Mouse (Mus musculus) ovary, postnatal 10 days (tissue): ENCODE measurements at regions not wholly inside any gene's neighbourhood (a gene's known extent, or its start where the extent isn't known, plus 50 kb on each side); places are given as distances from the start of the nearest gene placed in this dataset.

Source experiments
- DNase-seq: peaks from one replicate; pipeline ENCODE4 v3.0.0; 2022; ENCODE audit warnings: low spot score

- no peak for DNase-seq
Observed at GRCm38 (mm10) chr16:39102151-39102550, 209.7 kb downstream of the Igsf11 start.

GRCm38 (mm10) chr16:39103360-39104095 is 211.1 kb downstream of the Igsf11 start:
- DNase-seq: no peak

GRCm38 (mm10) chr16:39109383-39110033 is 217.0 kb downstream of the Igsf11 start:
- no peak for DNase-seq

GRCm38 (mm10) chr16:39110089-39110488 is 217.6 kb downstream of the Igsf11 start:
- DNase-seq: no peak

- no peak for DNase-seq
Observed at GRCm38 (mm10) chr16:39118059-39118458, 225.6 kb downstream of the Igsf11 start.

GRCm38 (mm10) chr16:39119811-39120210 is 227.3 kb downstream of the Igsf11 start:
- DNase-seq: no peak

- no peak for DNase-seq
Observed at GRCm38 (mm10) chr16:39123445-39123952, 231.0 kb downstream of the Igsf11 start.

- DNase-seq: no peak
Observed at GRCm38 (mm10) chr16:39132459-39132858, 240.0 kb downstream of the Igsf11 start.

- no peak for DNase-seq
Observed at GRCm38 (mm10) chr16:39135777-39136176, 243.3 kb downstream of the Igsf11 start.

- DNase-seq: no peak
Observed at GRCm38 (mm10) chr16:39147151-39147550, 254.7 kb downstream of the Igsf11 start.

- DNase-seq: no peak
Observed at GRCm38 (mm10) chr16:39151325-39152318, 259.2 kb downstream of the Igsf11 start.

- DNase-seq: no peak
Observed at GRCm38 (mm10) chr16:39158893-39159292, 266.4 kb downstream of the Igsf11 start.

- no peak for DNase-seq
Observed at GRCm38 (mm10) chr16:39159725-39160124, 267.3 kb downstream of the Igsf11 start.

- DNase-seq: no peak
Observed at GRCm38 (mm10) chr16:39162684-39163083, 270.2 kb downstream of the Igsf11 start.

- DNase-seq: no peak
Observed at GRCm38 (mm10) chr16:39191861-39192260, 299.4 kb downstream of the Igsf11 start.

GRCm38 (mm10) chr16:39195431-39195830 is 303.0 kb downstream of the Igsf11 start:
- no peak for DNase-seq

GRCm38 (mm10) chr16:39196896-39197295 is 304.4 kb downstream of the Igsf11 start:
- DNase-seq: no peak

- no peak for DNase-seq
Observed at GRCm38 (mm10) chr16:39223551-39223950, 331.1 kb downstream of the Igsf11 start.

GRCm38 (mm10) chr16:39229501-39229900 is 337.0 kb downstream of the Igsf11 start:
- DNase-seq: no peak

GRCm38 (mm10) chr16:39230439-39230838 is 338.0 kb downstream of the Igsf11 start:
- no peak for DNase-seq

- DNase-seq: no peak
Observed at GRCm38 (mm10) chr16:39234290-39234689, 341.8 kb downstream of the Igsf11 start.

- DNase-seq: no peak
Observed at GRCm38 (mm10) chr16:39273490-39273889, 381.0 kb downstream of the Igsf11 start.
